Mouse (Mus musculus): ENCODE measurements at regions not wholly inside any gene's neighbourhood (a gene's known extent, or its start where the extent isn't known, plus 50 kb on each side); places are given as distances from the start of the nearest gene placed in this dataset.

- no peak for DNase-seq
These were observed 77.2 kb upstream of the Cadm1 start for GRCm38 (mm10) chr9:47452752-47453151.

DNA sequence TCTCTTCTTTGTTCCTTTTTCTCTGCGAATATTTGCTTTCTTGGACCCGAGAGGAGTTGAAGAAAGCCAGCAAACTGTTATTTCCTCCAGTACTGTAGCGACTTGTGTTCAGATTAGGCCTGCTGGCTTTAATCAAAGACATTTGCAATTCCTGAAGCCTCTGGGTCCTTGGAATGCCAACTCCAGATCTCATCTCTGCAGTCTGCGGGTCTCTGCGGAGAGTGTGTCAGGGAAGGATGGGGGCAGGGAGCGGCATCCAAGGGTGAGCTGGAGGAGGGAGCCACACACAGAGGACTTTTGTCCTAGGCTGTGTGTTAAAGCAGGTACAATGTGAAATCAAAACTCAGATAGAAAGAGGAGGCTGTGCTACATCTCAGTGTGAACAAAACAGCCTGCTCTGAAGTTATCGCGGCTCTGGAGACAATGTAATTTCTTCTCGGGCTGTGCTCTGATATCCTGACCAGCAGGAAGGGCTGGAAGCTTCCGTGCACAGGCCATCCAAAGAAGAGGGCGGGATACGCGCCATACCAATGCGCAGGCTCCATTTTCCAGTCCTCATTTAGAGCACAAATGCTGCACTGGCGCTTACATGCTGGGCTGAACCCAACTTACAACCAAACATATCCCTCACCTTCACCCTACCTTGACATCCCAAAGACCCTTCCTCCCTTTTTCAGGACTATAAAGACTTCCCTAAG is 71.1 kb upstream of the Cadm1 start:
- no peak for DNase-seq

- DNase-seq, result no peak
These were observed 70.4 kb upstream of the Cadm1 start for GRCm38 (mm10) chr9:47459461-47460049.

GRCm38 (mm10) chr9:47460241-47460640 is 69.7 kb upstream of the Cadm1 start:
- DNase-seq, result no peak

DNA sequence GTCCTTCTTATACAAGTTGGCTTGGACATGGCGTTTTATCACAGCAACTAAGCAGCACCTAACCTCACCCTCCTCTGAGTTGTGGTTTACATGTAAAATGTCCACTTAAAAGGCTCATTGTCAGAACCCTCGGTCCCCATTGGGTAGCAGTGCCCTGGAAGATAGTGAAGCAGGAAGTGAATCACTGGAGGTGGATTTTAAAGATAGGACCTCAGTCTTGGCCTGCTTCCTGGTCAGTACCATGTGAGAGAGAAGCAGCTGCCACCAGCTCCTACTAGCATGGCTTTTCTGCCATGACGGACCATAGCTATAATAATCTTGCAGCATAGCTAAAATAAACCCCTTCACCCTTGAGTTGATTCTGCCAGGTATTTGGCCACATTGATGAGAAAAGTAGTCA is 68.1 kb upstream of the Cadm1 start:
- no peak for DNase-seq

GRCm38 (mm10) chr9:47466767-47467166 is 63.2 kb upstream of the Cadm1 start:
- no peak for DNase-seq

GRCm38 (mm10) chr9:47467815-47468214 is 62.2 kb upstream of the Cadm1 start:
- no peak for DNase-seq

DNA sequence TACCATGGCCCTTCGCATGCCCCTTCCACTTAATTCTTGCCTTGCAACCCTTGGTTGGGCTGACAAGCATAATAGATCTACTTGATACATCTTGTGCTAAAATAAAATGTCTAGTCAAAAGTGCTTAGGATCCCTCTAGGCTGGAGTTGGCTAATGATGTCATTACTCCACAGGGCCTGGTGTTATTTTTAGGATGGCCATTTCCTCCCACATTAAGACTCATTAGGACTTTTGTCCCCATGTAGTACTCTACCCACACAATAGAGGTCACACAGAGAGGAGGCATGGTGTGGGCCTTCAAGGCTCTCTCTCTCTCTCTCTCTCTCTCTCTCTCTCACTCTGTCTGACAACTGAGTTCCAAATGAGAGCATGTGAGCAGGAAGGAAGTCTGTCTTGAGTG is 60.4 kb upstream of the Cadm1 start:
- no peak for DNase-seq

- no peak for DNase-seq
These were observed 59.2 kb upstream of the Cadm1 start for GRCm38 (mm10) chr9:47470741-47471140.

DNA sequence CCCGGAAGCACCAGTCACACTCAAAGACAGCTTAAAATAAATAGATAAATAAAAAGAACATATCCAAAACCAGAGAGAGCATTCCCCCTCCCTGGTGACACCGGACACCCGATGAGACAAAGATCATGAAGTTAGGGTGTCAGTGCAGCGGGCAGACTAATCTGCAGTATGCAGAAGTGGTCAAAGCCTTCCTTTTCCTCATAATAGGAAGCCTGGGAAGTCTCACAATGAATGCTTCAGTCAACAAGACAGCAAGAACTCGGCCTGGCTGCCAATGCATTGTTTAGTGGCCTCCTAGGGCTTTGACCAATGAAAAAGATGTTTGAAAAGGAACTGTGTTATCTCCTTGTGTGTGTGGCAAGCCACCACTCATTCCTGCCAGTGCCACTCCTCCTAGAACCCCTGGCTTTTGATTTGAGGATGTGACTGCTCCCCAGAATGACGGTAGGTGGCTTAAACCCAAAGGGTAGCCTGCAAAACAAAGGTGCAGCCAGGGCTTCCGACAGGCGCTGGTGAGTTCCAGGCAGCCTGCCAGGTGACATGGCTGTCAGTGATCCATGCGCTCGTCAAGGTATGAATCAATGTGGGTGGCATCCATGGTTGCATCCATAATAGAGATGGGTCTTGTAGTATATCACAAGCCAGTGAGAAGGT is 58.1 kb upstream of the Cadm1 start:
- DNase-seq, result no peak

DNA sequence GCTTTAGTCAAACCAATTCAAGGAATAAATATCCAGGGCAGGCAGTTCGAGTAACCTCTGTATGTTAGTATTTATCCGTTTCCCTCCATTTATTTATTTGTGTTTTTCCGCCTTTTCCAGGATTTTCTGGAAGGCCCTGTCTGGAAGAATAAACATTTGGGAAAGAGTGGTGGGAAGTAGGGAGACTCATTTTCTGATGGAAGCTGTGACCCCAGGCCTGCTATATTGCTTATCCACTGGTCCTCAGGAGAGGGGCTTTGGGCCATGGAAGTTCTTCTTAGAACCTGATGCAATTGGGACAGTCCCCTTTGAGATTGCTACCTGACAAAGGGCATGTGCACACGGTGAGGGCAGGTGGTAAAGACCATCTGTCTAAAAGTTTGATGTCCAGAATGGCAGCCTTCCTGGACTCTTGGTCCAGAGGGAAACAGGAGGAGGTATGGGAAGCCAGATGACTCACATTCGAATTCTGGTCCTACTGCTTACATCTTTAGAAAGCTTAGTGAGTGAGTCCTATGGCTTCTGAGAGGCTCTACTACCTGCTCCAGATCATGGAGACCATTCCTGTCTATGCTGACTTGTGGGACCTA is 56.1 kb upstream of the Cadm1 start:
- DNase-seq, result no peak

DNA sequence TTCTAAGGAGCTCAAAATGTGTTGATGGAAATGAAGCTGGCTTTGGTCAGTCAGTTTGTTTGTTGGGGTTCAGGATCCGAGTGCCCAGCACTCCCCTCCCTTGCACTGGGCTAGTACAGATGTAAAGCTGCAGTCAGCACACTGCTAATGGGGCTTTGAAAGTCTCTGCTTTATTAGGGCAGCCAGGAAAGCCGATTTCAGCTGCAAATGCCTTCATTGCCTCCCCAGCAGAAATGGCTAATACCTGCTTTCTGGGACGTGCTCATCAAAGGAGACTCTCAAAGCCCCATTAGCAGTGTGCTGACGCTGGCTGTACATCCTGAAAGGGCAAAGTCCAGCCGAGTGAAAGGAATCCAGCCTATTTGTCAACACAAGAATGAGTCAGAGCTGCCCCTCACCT is 55.2 kb upstream of the Cadm1 start:
- DNase-seq, result no peak

DNA sequence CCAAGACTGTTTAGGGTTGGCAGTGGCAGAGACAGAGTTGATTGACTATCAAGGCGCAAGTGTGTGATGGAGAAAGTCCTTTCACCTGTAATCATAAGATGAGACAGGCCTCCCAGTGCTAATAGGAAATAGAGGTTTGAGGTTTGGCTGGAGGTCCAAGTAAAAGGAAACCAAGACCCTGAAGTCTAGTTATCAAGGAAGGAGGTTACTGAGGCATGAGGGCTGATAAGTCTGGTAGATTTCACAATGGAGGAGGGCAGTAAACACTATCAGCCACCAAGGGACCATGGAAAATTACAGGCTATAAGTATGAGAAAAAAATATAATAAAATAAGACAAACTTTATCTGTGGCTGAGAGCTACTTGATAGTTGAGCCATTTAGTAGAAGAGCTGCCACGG is 52.1 kb upstream of the Cadm1 start:
- no peak for DNase-seq

Measured in liver (tissue).